Mouse (Mus musculus) layer of hippocampus, adult 9-10 months (tissue): ENCODE results near the gene Gpha2.

Source experiments
- DNase-seq: peaks from one replicate; pipeline ENCODE4 v3.0.0; 2022; ENCODE audit warnings: low spot score

Gpha2 gene

GRCm38 (mm10) chr19:6241274-6242107 lies 15.3 kb downstream of the Gpha2 start, which contains the start of gene Atg2a:
Atg2a (plus strand) TSS chr19:6241668.
- peak; percentile 97 for DNase-seq

GRCm38 (mm10) chr19:6242281-6242680 lies 16.1 kb downstream of the Gpha2 start:
- no peak for DNase-seq

- DNase-seq: no peak
These were observed 17.0 kb downstream of the Gpha2 start for GRCm38 (mm10) chr19:6243226-6243625.

GRCm38 (mm10) chr19:6245806-6246205 lies 19.6 kb downstream of the Gpha2 start:
- DNase-seq: no peak

GRCm38 (mm10) chr19:6247526-6248300 lies 21.5 kb downstream of the Gpha2 start:
- DNase-seq: no peak

- no peak for DNase-seq
These were observed 26.8 kb downstream of the Gpha2 start for GRCm38 (mm10) chr19:6253021-6253420.

- no peak for DNase-seq
These were observed 34.2 kb downstream of the Gpha2 start for GRCm38 (mm10) chr19:6260428-6260827.

- DNase-seq: no peak
These were observed 34.8 kb downstream of the Gpha2 start for GRCm38 (mm10) chr19:6260946-6261345.

- DNase-seq: no peak
These were observed 35.2 kb downstream of the Gpha2 start for GRCm38 (mm10) chr19:6261379-6261778.

- DNase-seq: no peak
These were observed 36.0 kb downstream of the Gpha2 start for GRCm38 (mm10) chr19:6262222-6262621.

- no peak for DNase-seq
These were observed 36.8 kb downstream of the Gpha2 start for GRCm38 (mm10) chr19:6262839-6263433.

- DNase-seq: no peak
These were observed 38.0 kb downstream of the Gpha2 start for GRCm38 (mm10) chr19:6264200-6264599.

- no peak for DNase-seq
These were observed 38.8 kb downstream of the Gpha2 start for GRCm38 (mm10) chr19:6264945-6265344.

GRCm38 (mm10) chr19:6265727-6266182 lies 39.6 kb downstream of the Gpha2 start:
- no peak for DNase-seq

- no peak for DNase-seq
These were observed 41.4 kb downstream of the Gpha2 start for GRCm38 (mm10) chr19:6267306-6268169.

GRCm38 (mm10) chr19:6268170-6268528 lies 42.0 kb downstream of the Gpha2 start:
- DNase-seq: peak; percentile 77

GRCm38 (mm10) chr19:6268670-6269132 lies 42.5 kb downstream of the Gpha2 start:
- DNase-seq: no peak

GRCm38 (mm10) chr19:6269798-6270475 lies 43.8 kb downstream of the Gpha2 start:
- no peak for DNase-seq

- DNase-seq: no peak
These were observed 44.5 kb downstream of the Gpha2 start for GRCm38 (mm10) chr19:6270661-6271060.

- DNase-seq: no peak
These were observed 45.0 kb downstream of the Gpha2 start for GRCm38 (mm10) chr19:6271206-6271605.

- no peak for DNase-seq
These were observed 45.9 kb downstream of the Gpha2 start for GRCm38 (mm10) chr19:6272053-6272452.
